Mouse (Mus musculus) liver, embryonic 14 days (tissue): ENCODE data around the gene Trnp1. TPM values are rescaled to one million over a fixed set of nuclear protein-coding genes. Genes with fewer than 3 reads are reported as not detected.

Source experiments
- polyA plus RNA-seq: library from polyadenylated mRNA; depleted of rRNA; stranded (reverse); fragments of >200 nt; gene quantifications from 2 replicates; pipeline ENCODE4 v1.2.3, GENCODE M21; 2012; rRNA removed

Gene Trnp1
- 0.05 and 0.15 TPM in 2 replicates for polyA plus RNA-seq

GRCm38 (mm10) chr4:133498160-133498724 is at the start of gene Trnp1:
TSS of gene Trnp1 (minus strand) at chr4:133498550.

DNA sequence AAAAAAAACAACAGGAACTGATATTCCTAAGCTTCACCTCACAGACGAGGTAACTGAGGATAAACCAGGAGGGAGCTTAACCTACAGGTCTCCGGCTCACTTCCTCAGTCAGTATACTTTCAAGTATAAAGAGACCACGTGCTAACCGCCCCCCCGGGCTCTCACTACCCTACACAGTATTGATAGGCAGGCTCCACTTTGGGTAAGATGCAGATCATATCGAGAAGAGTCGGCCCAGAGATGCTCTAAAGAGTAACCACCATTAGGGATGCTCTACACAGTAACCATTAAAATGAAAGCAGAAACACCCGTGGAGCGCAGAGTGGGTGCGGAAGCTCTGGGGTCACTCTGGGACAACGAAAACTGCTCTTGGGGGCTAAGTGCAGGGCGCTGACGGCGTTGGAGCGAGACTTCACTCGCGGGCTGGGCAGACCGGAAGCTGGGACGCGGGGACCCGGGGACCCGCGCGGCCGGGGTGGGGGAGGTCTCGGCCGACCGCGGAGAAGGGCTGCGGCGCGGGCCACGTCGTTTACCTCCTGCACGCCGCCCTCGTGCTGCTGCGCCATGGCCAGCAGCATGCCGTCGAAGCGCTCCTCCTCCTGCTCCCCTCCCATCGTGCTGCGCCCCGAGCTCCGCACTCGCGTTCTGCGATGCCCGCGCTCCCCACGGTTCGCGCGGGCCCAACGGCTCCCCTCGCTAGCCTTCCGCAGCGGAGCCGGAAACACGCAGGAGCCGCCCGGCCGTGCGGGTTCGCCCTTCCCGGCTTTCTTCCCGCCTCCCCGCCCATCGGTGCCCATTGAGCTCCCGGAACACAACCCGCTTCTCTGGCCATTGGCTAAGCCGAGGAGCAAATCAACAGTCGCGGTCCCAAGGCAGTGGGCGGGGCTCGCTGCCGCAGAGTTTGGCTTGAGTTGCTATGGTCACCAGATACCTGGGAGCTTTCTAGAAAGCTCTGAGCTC is 47.2 kb upstream of the Trnp1 start, which contains the start of gene Nudc:
Gene Nudc (minus strand): TSS at position 725 of the 960 bp plus-strand sequence.

GRCm38 (mm10) chr4:133518601-133519368 is 20.4 kb upstream of the Trnp1 start, which contains the start of gene Kdf1:
TSS of gene Kdf1 (plus strand) at chr4:133518963.

GRCm38 (mm10) chr4:133479458-133480184 is 18.7 kb downstream of the Trnp1 start, which contains the start of gene Tent5b:
TSS of gene Tent5b (plus strand) at chr4:133480132.

Other genes with a start within 250 kb of the Trnp1 start
- gene Sytl1, start 235.4 kb downstream of the Trnp1 start, polyA plus RNA-seq, result 0.35 and 0.40 TPM in 2 replicates
- 28.7 and 32.3 TPM in 2 replicates for gene Tmem222, start 220.8 kb downstream of the Trnp1 start, polyA plus RNA-seq
- gene Wdtc1, start 145.1 kb downstream of the Trnp1 start, polyA plus RNA-seq, result 5.4 and 6.4 TPM in 2 replicates
- 5.6 and 6.9 TPM in 2 replicates for gene Slc9a1, start 128.8 kb downstream of the Trnp1 start, polyA plus RNA-seq
- 0.01 and 0.06 TPM in 2 replicates for gene Tent5b, start 18.4 kb downstream of the Trnp1 start, polyA plus RNA-seq
- 0.25 and 0.28 TPM in 2 replicates for gene Kdf1, start 20.4 kb upstream of the Trnp1 start, polyA plus RNA-seq
- gene Nudc, start 47.4 kb upstream of the Trnp1 start, polyA plus RNA-seq, result 139 and 147 TPM in 2 replicates
- 0.32 and 0.50 TPM in 2 replicates for gene Nr0b2, start 54.8 kb upstream of the Trnp1 start, polyA plus RNA-seq
- 3.1 and 3.7 TPM in 2 replicates for gene Gpatch3, start 76.2 kb upstream of the Trnp1 start, polyA plus RNA-seq
- gene Gpn2, start 85.8 kb upstream of the Trnp1 start, polyA plus RNA-seq, result 12.7 and 14.3 TPM in 2 replicates
- 0.36 and 0.89 TPM in 2 replicates for gene Sfn, start 103.6 kb upstream of the Trnp1 start, polyA plus RNA-seq
- 3.5 TPM in 2 replicates for gene Zdhhc18, start 151.6 kb upstream of the Trnp1 start, polyA plus RNA-seq
- gene Pigv, start 174.1 kb upstream of the Trnp1 start, polyA plus RNA-seq, result 3.1 and 3.8 TPM in 2 replicates